Mouse (Mus musculus): ENCODE data around the gene Lcat.

- TF ChIP-seq CTCF (IDR thresholded peaks at IDR 0.05; ENCODE audit: extremely low read depth, insufficient read depth, insufficient read length, insufficient replicate concordance): no peak
- no peak for TF ChIP-seq POLR2A (IDR thresholded peaks at IDR 0.05; ENCODE audit: low read depth, low read length)
Measured at GRCm38 (mm10) chr8:105942026-105942425, 1.2 kb downstream of the Lcat start.
